Mouse (Mus musculus): ENCODE data around the gene Slf1.
"Not testable (repeated sequence)": the region's sequence is repeated elsewhere in the genome, so short reads cannot be mapped to it uniquely, and the experiment has no call there.

The Slf1 gene

DNA sequence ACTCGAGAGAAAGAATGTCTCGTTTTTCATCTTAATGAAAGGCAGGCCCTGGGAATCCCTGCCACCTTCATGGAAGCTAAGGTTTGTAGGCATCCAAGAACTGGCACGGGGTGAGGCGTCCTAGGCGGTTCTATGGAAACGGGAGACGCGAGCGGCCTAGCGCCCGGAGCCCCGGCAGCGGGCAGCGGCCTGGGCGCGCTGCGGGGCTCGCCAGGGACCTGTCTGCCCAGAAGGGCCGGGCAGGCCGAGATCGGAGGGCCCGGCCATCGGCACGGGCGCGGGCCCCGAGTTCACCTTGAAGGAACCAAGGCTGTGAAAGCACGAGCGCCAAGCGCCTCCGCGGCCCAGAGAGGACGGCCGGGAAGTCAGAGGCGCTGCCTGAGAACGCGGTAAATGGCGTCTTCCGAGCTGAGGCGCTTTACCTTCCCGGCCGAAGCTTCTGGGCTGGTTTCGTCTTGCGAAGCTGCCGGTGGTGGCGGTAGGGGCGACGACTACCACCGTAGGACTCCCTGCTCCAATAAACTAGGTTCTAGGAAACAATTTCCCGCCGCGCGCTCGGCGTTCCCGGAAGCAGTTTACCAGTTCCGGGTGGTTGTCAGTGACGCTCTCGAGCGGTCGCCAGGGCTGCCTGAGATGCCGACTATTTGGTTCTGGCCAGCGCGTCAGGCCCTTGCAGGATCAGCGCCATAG lies at the start of gene Slf1, which contains the start of gene 2210408I21Rik:
Gene Slf1, minus strand, starts transcription at position 543 of the 690 bp plus-strand sequence.
Gene 2210408I21Rik, plus strand, starts transcription at position 610 of the 690 bp plus-strand sequence.
- Histone ChIP-seq H3K27me3 (ENCODE audit: insufficient read depth, low read length) (no peaks in the 10 kb centered on the region), H3K4me3 (replicated peaks; ENCODE audit: low read length) (peak within 1 kb of the TSS; percentile 91)
- TF ChIP-seq POU5F1 (IDR thresholded peaks at IDR 0.05; ENCODE audit: borderline replicate concordance, low read length) (no peak), CTCF (conservative IDR thresholded peaks at IDR 0.05; ENCODE audit: low read length) (no peak), NANOG (IDR thresholded peaks at IDR 0.05; ENCODE audit: borderline replicate concordance, low read length) (no peak)

DNA sequence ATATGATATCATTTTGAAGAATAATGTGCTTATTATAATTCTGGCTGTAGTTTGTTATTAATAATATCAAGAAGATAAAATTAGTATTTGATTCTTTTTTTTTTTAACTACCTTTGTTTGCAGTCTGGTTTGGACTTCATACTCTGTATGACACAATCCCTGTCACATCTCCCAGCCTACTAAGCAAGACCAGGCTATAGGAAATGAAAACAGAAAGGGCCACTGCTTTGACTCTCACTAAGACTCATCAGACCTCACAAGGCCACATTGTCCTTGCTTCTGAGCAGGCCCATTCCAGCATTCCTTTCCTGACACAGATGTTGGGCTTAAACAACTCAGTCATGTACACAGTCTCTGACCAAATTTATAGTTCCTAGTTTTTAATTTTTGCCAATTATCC lies 42.7 kb upstream of the Slf1 start:
- no peak for TF ChIP-seq CTCF (conservative IDR thresholded peaks at IDR 0.05; ENCODE audit: low read length)
- no peak for TF ChIP-seq POU5F1 (IDR thresholded peaks at IDR 0.05; ENCODE audit: borderline replicate concordance, low read length)
- TF ChIP-seq NANOG (IDR thresholded peaks at IDR 0.05; ENCODE audit: borderline replicate concordance, low read length) = no peak
- Histone ChIP-seq H3K4me1 (replicated peaks; ENCODE audit: low read depth, low read length) (no peaks in the 10 kb centered on the region), H3K9me3 (ENCODE audit: low read length) (no peaks in the 10 kb centered on the region), H3K4me3 (replicated peaks; ENCODE audit: low read length) (no peak overlapping the region), H3K27me3 (ENCODE audit: insufficient read depth, low read length) (no peaks in the 10 kb centered on the region), H3K36me3 (ENCODE audit: insufficient read depth, low read length) (no peaks in the 10 kb centered on the region)

More for the DNA sequence above, at the start of gene Slf1, which contains the start of gene 2210408I21Rik:
- H3K9me3 ChIP-seq (ENCODE audit: low read length) = no peaks in the 10 kb centered on the region
- H3K36me3 ChIP-seq (ENCODE audit: insufficient read depth, low read length) = no peaks in the 10 kb centered on the region
- peaks cover 4% of the 10 kb centered on the region; the same call in 1 of the 2 replicates for H3K4me1 ChIP-seq (replicated peaks; ENCODE audit: low read depth, low read length)

DNA sequence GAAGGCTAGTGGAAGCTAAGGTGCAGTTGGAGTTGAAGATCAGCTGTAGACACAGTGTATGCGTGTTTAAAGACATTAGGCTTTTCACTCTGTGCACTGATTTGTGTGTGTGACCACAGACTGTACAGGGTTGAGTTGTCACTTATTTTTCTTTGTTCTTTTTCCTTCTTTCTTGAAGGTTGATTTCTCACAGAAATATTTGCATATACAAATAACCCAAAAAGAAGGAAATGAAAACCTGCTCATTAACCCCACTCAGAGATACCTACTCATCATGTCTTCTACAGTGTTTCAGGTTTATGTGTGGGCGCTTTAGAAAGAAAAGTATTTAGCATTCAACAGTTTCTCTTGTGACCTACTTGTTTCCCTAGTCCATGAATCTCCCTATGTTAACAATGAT lies 5.6 kb upstream of the Slf1 start:
- no peaks in the 10 kb centered on the region for H3K36me3 ChIP-seq (ENCODE audit: insufficient read depth, low read length)
- TF ChIP-seq CTCF (conservative IDR thresholded peaks at IDR 0.05; ENCODE audit: low read length) (no peak), POU5F1 (IDR thresholded peaks at IDR 0.05; ENCODE audit: borderline replicate concordance, low read length) (no peak), NANOG (IDR thresholded peaks at IDR 0.05; ENCODE audit: borderline replicate concordance, low read length) (no peak)
- no peaks in the 10 kb centered on the region for H3K27me3 ChIP-seq (ENCODE audit: insufficient read depth, low read length)
- no peak overlapping the region for H3K4me3 ChIP-seq (replicated peaks; ENCODE audit: low read length)
- H3K4me1 ChIP-seq (replicated peaks; ENCODE audit: low read depth, low read length) = peaks cover 3% of the 10 kb centered on the region; the same call in 1 of the 2 replicates
- no peaks in the 10 kb centered on the region for H3K9me3 ChIP-seq (ENCODE audit: low read length)

DNA sequence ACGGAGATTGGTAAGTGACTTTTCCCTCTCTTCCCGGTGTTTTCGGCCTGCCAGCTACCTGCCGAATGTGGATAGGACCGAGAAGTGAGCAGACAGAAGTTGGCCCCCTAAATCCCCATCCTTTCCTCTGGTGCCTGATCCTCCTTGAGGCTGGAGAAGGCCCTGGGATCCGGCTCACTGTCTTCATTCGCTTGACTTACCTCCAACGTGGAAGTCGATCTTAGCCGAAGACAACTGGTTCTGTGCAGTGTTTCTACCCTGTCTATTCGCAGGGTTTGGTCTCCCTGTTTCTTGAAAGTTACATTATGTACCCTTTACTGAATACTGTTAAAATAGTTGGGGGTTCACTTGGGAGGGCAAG lies 328 bp upstream of the Slf1 start:
- TF ChIP-seq POU5F1 (IDR thresholded peaks at IDR 0.05; ENCODE audit: borderline replicate concordance, low read length) (no peak), NANOG (IDR thresholded peaks at IDR 0.05; ENCODE audit: borderline replicate concordance, low read length) (no peak), CTCF (conservative IDR thresholded peaks at IDR 0.05; ENCODE audit: low read length) (no peak)
- Histone ChIP-seq H3K9me3 (ENCODE audit: low read length) (no peaks in the 10 kb centered on the region), H3K36me3 (ENCODE audit: insufficient read depth, low read length) (no peaks in the 10 kb centered on the region), H3K27me3 (ENCODE audit: insufficient read depth, low read length) (no peaks in the 10 kb centered on the region), H3K4me3 (replicated peaks; ENCODE audit: low read length) (peak overlapping the region; percentile 91), H3K4me1 (replicated peaks; ENCODE audit: low read depth, low read length) (peaks cover 4% of the 10 kb centered on the region; the same call in 1 of the 2 replicates)

DNA sequence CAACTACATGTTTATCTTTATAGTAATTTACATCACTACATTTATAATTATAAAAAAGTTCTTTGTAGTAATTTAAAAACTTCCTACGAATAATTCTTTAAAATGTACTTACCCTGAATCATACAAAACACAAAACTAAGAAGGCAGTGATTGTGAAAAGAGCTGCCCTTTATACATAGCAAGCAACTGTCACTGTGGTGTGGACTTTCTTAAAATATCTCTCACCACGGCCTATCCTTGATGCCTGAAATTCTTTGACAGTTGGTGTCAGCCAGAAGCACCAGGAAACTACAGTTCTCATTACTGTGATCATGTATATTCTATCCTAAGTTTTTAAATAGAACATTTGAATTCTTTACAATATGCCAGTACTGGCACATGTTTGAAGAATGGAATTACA lies 4.1 kb downstream of the Slf1 start:
- no peaks in the 10 kb centered on the region for H3K27me3 ChIP-seq (ENCODE audit: insufficient read depth, low read length)
- H3K4me1 ChIP-seq (replicated peaks; ENCODE audit: low read depth, low read length) = peaks cover 3% of the 10 kb centered on the region; the same call in 1 of the 2 replicates
- no peaks in the 10 kb centered on the region for H3K36me3 ChIP-seq (ENCODE audit: insufficient read depth, low read length)
- no peak for TF ChIP-seq CTCF (conservative IDR thresholded peaks at IDR 0.05; ENCODE audit: low read length)
- no peak for TF ChIP-seq POU5F1 (IDR thresholded peaks at IDR 0.05; ENCODE audit: borderline replicate concordance, low read length)
- no peak for TF ChIP-seq NANOG (IDR thresholded peaks at IDR 0.05; ENCODE audit: borderline replicate concordance, low read length)
- no peaks in the 10 kb centered on the region for H3K9me3 ChIP-seq (ENCODE audit: low read length)
- H3K4me3 ChIP-seq (replicated peaks; ENCODE audit: low read length) = no peak overlapping the region

DNA sequence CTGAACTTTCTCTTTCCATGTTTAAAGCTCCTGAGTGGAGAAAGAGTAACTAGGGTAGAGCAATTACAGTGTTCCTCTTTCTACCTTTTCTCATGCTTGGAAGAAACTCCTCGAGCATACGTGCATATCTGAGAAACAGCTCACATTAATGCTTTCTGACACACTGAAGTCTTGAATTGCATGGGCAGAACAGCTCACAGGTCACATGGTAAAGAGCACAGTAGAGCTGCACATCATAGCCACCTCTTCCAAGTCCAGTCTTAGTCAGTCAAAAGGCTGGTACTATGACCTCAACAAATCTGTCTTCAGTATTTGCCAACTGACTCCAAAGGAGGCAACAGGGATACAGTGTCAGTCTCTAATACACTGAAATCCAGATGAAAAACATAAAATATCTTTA lies 7.0 kb downstream of the Slf1 start:
- no peak overlapping the region for H3K4me3 ChIP-seq (replicated peaks; ENCODE audit: low read length)
- TF ChIP-seq NANOG (IDR thresholded peaks at IDR 0.05; ENCODE audit: borderline replicate concordance, low read length) (no peak), CTCF (conservative IDR thresholded peaks at IDR 0.05; ENCODE audit: low read length) (no peak), POU5F1 (IDR thresholded peaks at IDR 0.05; ENCODE audit: borderline replicate concordance, low read length) (no peak)
- no peaks in the 10 kb centered on the region for H3K4me1 ChIP-seq (replicated peaks; ENCODE audit: low read depth, low read length)
- H3K9me3 ChIP-seq (ENCODE audit: low read length) = no peaks in the 10 kb centered on the region
- no peaks in the 10 kb centered on the region for H3K27me3 ChIP-seq (ENCODE audit: insufficient read depth, low read length)
- no peaks in the 10 kb centered on the region for H3K36me3 ChIP-seq (ENCODE audit: insufficient read depth, low read length)

DNA sequence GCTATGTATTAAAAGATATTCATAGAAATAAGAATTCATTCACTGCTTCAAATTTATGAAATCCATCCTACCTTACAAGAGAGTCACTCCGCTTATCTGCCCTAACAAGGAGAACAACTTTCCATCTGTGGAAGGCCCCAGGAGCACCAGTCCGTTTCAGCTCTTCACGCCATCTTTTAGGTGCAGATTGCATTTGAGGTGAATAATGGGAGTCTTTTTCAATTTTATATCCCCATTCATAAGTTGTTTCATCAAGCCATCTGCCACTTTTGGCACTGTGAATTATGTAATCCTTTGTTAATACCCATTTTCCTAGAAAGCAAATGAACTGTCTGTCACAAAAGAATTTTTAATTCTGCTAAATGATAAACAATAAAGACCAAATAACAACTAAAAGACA lies 10.1 kb downstream of the Slf1 start:
- H3K36me3 ChIP-seq (ENCODE audit: insufficient read depth, low read length) = no peaks in the 10 kb centered on the region
- H3K9me3 ChIP-seq (ENCODE audit: low read length) = no peaks in the 10 kb centered on the region
- no peak overlapping the region for H3K4me3 ChIP-seq (replicated peaks; ENCODE audit: low read length)
- H3K27me3 ChIP-seq (ENCODE audit: insufficient read depth, low read length) = no peaks in the 10 kb centered on the region
- no peaks in the 10 kb centered on the region for H3K4me1 ChIP-seq (replicated peaks; ENCODE audit: low read depth, low read length)
- TF ChIP-seq CTCF (conservative IDR thresholded peaks at IDR 0.05; ENCODE audit: low read length) = no peak
- no peak for TF ChIP-seq NANOG (IDR thresholded peaks at IDR 0.05; ENCODE audit: borderline replicate concordance, low read length)
- TF ChIP-seq POU5F1 (IDR thresholded peaks at IDR 0.05; ENCODE audit: borderline replicate concordance, low read length) = no peak

DNA sequence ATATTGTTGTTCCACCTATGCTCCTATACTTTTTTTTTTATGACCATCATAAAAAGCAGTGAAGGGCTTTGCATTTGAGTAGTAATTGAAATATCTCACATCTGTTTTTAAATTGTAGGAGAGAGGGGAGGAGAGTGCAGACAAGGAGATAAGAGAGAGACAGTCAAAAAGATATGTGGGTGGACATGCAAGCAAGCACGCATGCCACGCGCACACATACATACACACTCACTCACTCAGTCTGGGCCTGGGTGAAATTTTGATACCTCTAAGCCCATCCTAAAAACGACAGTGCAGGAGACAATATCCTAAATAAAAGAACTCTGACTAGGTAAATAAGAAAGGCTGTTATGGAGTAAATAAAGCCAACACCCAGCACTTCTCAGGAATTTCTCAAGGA lies 16.6 kb downstream of the Slf1 start:
- Histone ChIP-seq H3K4me1 (replicated peaks; ENCODE audit: low read depth, low read length) (no peaks in the 10 kb centered on the region), H3K27me3 (ENCODE audit: insufficient read depth, low read length) (no peaks in the 10 kb centered on the region), H3K9me3 (ENCODE audit: low read length) (no peaks in the 10 kb centered on the region), H3K36me3 (ENCODE audit: insufficient read depth, low read length) (no peaks in the 10 kb centered on the region), H3K4me3 (replicated peaks; ENCODE audit: low read length) (no peak overlapping the region)
- no peak for TF ChIP-seq NANOG (IDR thresholded peaks at IDR 0.05; ENCODE audit: borderline replicate concordance, low read length)

DNA sequence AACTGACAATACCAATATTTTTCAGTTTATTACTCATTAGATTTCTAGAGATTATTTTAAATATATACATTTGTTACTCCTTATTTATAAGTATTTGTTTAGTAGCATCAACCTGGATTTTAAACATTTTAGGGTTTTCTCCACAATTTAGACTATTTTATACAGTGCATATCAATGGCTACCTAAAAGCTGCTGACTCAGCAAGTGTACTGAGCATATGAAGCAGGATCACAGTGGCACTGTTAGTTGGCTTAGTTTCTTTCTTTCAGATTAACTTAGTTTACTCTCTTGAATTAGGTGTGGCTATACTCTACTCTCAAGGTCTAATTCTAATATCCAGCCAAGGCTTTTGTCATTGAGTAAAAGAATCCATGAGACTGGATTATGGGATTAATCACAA lies 27.5 kb downstream of the Slf1 start:
- no peaks in the 10 kb centered on the region for H3K4me1 ChIP-seq (replicated peaks; ENCODE audit: low read depth, low read length)
- TF ChIP-seq CTCF (conservative IDR thresholded peaks at IDR 0.05; ENCODE audit: low read length) = no peak
- TF ChIP-seq NANOG (IDR thresholded peaks at IDR 0.05; ENCODE audit: borderline replicate concordance, low read length) = no peak
- no peak for TF ChIP-seq POU5F1 (IDR thresholded peaks at IDR 0.05; ENCODE audit: borderline replicate concordance, low read length)
- H3K4me3 ChIP-seq (replicated peaks; ENCODE audit: low read length) = no peak overlapping the region
- peaks cover 3% of the 10 kb centered on the region; the same call in 1 of the 2 replicates for H3K36me3 ChIP-seq (ENCODE audit: insufficient read depth, low read length)
- no peaks in the 10 kb centered on the region for H3K27me3 ChIP-seq (ENCODE audit: insufficient read depth, low read length)
- no peaks in the 10 kb centered on the region for H3K9me3 ChIP-seq (ENCODE audit: low read length)

DNA sequence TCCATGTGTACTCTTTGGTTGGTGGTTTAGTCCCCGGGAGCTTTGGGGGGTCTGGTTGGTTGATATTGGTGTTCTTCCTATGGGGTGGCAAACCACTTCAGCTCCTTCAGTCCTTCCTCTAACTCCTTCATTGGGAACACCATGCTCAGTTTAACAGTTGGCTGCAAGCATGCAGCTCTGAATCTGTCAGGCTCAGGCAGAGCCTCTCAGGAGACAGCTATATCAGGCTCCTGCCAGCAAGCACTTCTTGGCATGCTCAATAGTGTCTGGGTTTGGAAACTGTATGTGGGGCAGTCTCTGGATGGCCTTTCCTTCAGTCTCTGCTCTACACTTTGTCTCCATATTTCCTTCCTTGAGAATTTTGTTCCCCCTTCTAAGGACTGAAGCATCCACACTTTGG lies 42.4 kb downstream of the Slf1 start:
- not testable (repeated sequence) for H3K36me3 ChIP-seq (ENCODE audit: insufficient read depth, low read length); H3K27me3 ChIP-seq (ENCODE audit: insufficient read depth, low read length); H3K4me1 ChIP-seq (replicated peaks; ENCODE audit: low read depth, low read length); H3K9me3 ChIP-seq (ENCODE audit: low read length); H3K4me3 ChIP-seq (replicated peaks; ENCODE audit: low read length)

Measured in E14TG2a.4 (cell line).